Mouse (Mus musculus) testis, postnatal 10 days (tissue): Measurements from ENCODE around the gene Acox1.

Source experiments
- DNase-seq: peaks from one replicate; pipeline ENCODE4 v3.0.0; 2021; ENCODE audit warnings: low spot score

Acox1 gene

DNA sequence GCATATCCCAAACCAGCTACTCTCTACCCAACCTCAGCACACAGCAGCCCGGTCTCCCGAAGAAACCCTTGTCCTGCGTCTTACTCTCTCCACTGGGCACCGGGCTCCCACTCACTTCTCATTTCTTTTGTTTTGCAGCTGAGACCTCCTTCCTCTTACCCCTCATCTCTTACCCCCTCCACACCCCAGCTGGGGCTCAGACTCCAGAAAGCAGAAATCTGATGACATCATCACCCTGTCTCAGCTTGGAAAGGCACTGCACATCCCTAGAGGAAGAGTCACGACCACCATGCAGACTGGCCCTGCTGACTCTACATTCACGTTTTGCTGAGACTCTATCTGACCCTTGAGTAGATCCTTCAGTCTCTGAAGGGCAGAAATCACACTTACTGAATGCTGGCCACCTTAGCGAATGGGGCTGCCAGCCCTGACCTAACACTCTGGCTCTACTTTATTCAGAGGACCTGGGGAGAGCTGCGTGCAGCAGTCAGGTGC lies 68.8 kb downstream of the Acox1 start:
- no peak for DNase-seq

GRCm38 (mm10) chr11:116129091-116129790 lies 69.6 kb downstream of the Acox1 start:
- no peak for DNase-seq

DNA sequence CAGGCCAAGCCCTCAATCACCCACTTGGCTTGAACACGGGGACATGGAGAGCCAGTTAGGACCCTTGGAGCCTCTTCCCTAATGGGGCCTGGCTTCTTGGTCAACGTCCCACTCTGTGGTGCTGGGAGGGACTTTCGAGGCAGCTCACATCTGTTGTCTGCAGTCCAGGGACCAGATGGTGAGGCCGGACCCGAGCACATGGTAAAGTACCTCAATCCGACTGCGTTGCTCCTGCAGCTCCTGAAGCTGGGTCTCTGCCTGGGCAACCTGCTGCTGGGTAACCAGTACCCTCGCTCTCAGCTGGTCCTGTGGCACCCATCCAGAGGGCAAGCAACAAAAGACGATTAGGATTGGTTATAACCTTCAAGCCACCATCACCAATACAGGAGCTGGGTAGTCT lies 70.9 kb downstream of the Acox1 start:
- no peak for DNase-seq

- DNase-seq = peak; percentile 97
These were observed 71.5 kb downstream of the Acox1 start, which contains the start of gene Trim47 for GRCm38 (mm10) chr11:116127156-116127980. Gene Trim47, minus strand, starts transcription at chr11:116127210.

- DNase-seq = no peak
These were observed 72.6 kb downstream of the Acox1 start for GRCm38 (mm10) chr11:116126261-116126660.
